Comparison of ENCODE assay signal across 14 mouse cellular contexts in the genomic region with DNA sequence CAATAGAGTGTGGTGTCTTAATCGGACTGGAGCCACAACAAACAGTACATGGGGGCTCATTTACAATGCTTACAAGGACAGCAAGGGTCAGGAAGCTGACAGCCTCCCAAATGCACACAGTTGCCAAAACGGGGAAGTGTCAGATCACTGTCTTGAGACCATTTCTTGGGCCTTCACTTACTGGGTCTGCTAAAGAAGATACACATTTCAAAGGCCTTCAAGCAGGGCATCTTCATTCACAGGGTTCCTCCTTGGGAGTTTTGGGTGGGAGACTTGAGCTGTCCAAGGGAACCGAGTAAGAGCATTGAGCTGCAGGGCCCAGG.
DNase-seq lines count a peak whose midpoint lies in the region; ATAC-seq and TF ChIP-seq lines count a peak whose summit lies in the region.
"Had no signal": no experiment of that assay in that cellular context is flagged by ENCODE, and none has a peak within 500 bp of the region (broad histone marks: within the 10 kb centered on the region; RNA-seq: fewer than 3 reads in every experiment).

No protein-coding gene starts in this region.

- H3K27ac ChIP-seq in gastrocnemius, adult 2 months: peak overlapping the region; percentile 70
- peak overlapping the region; percentile 69 for H3K27ac ChIP-seq in kidney, embryonic 15.5 days
- peak overlapping the region; percentile 31 for H3K27ac ChIP-seq in brown adipose tissue, adult 24 weeks (replicated peaks; ENCODE audit: low read depth, low read length)
- H3K27ac ChIP-seq in limb, embryonic 11.5 days (replicated peaks; ENCODE audit: low read depth, low read length): peak overlapping the region; percentile 75
- H3K27ac ChIP-seq in hindbrain, embryonic 11.5 days (ENCODE audit: low read depth, low read length): no peak overlapping the region
- H3K27ac ChIP-seq: liver, embryonic 15.5 days had no signal

- no peak overlapping the region for H3K4me2 ChIP-seq in kidney, embryonic 15.5 days
- no peak overlapping the region; the same call in 1 of the 2 replicates for H3K4me2 ChIP-seq in limb, embryonic 11.5 days (ENCODE audit: low read depth, severe bottlenecking)
- no peak overlapping the region for H3K4me2 ChIP-seq in hindbrain, embryonic 11.5 days (replicated peaks; ENCODE audit: low read depth, low read length)
- H3K4me2 ChIP-seq: liver, embryonic 15.5 days had no signal

- no peak for TF ChIP-seq CTCF in gastrocnemius, adult 2 months (IDR thresholded peaks at IDR 0.05)

- peak overlapping the region; percentile 50 for H3K4me3 ChIP-seq in gastrocnemius, adult 2 months
- no peak overlapping the region for H3K4me3 ChIP-seq in kidney, embryonic 15.5 days (replicated peaks)
- H3K4me3 ChIP-seq in brown adipose tissue, adult 24 weeks (ENCODE audit: insufficient read depth, low read depth, low read length): no peak overlapping the region
- H3K4me3 ChIP-seq in limb, embryonic 11.5 days (ENCODE audit: low read depth, low read length): no peak overlapping the region
- H3K4me3 ChIP-seq in hindbrain, embryonic 11.5 days (ENCODE audit: low read depth, low read length): no peak overlapping the region
- H3K4me3 ChIP-seq: liver, embryonic 15.5 days had no signal

- no peak for ATAC-seq in kidney, embryonic 15.5 days (replicated peaks; ENCODE audit: low FRiP score)
- no peak for ATAC-seq in limb, embryonic 11.5 days (ENCODE audit: insufficient number of reproducible peaks, low FRiP score, low TSS enrichment, low read depth)
- ATAC-seq in hindbrain, embryonic 11.5 days (ENCODE audit: low FRiP score): no peak
- ATAC-seq: intestine, postnatal 0 days had no signal

- H3K27me3 ChIP-seq in kidney, embryonic 15.5 days: no peaks in the 10 kb centered on the region
- H3K27me3 ChIP-seq in limb, embryonic 11.5 days (ENCODE audit: control insufficient read depth, insufficient read depth, low read length): no peaks in the 10 kb centered on the region
- H3K27me3 ChIP-seq in hindbrain, embryonic 11.5 days (ENCODE audit: control insufficient read depth, insufficient read depth, low read length): no peaks in the 10 kb centered on the region
- H3K27me3 ChIP-seq: liver, embryonic 15.5 days had no signal

- DNase-seq in gastrocnemius, adult 2 months: no peak
- DNase-seq in gastrocnemius, postnatal 10 days: no peak
- DNase-seq in kidney, postnatal 4 days: no peak
- DNase-seq in limb, embryonic 11.5 days (ENCODE audit: low spot score): no peak
- no peak for DNase-seq in hindbrain, embryonic 11.5 days (ENCODE audit: low spot score)
- no peak for DNase-seq in right cerebral cortex, postnatal 10 days (ENCODE audit: low spot score in 2 of 2)
- DNase-seq: adrenal gland, adult 8-10 months; cerebellum, postnatal 25 days; heart, postnatal 10 days; thymus, postnatal 25 days had no signal

- intact Hi-C loops in gastrocnemius, adult 2 months (cut with DNase I): no loop called here

- H3K36me3 ChIP-seq in kidney, embryonic 15.5 days: no peaks in the 10 kb centered on the region
- H3K36me3 ChIP-seq in limb, embryonic 11.5 days (ENCODE audit: control insufficient read depth, insufficient read depth, low read length): no peaks in the 10 kb centered on the region
- no peaks in the 10 kb centered on the region for H3K36me3 ChIP-seq in hindbrain, embryonic 11.5 days (ENCODE audit: control insufficient read depth, insufficient read depth, low read length)
- H3K36me3 ChIP-seq: liver, embryonic 15.5 days had no signal

- H3K4me1 ChIP-seq in kidney, embryonic 15.5 days: peaks cover 81% of the 10 kb centered on the region
- peaks cover 56% of the 10 kb centered on the region for H3K4me1 ChIP-seq in brown adipose tissue, adult 24 weeks (ENCODE audit: control insufficient read depth, insufficient read depth, insufficient read length, low read length)
- peaks cover 53% of the 10 kb centered on the region for H3K4me1 ChIP-seq in limb, embryonic 11.5 days (ENCODE audit: control insufficient read depth, insufficient read depth, low read length)
- peaks cover 7% of the 10 kb centered on the region for H3K4me1 ChIP-seq in hindbrain, embryonic 11.5 days (replicated peaks; ENCODE audit: control insufficient read depth, insufficient read depth, low read length)

- H3K9me3 ChIP-seq in kidney, embryonic 15.5 days (replicated peaks): no peaks in the 10 kb centered on the region
- no peaks in the 10 kb centered on the region for H3K9me3 ChIP-seq in limb, embryonic 11.5 days (ENCODE audit: control insufficient read depth, low read length)
- no peaks in the 10 kb centered on the region for H3K9me3 ChIP-seq in hindbrain, embryonic 11.5 days (ENCODE audit: control insufficient read depth, low read length)
- H3K9me3 ChIP-seq: liver, embryonic 15.5 days had no signal

- 37% methylated on average over 3 of the region's 3 CpGs for WGBS in kidney, embryonic 15.5 days
- 19% methylated on average over 3 of the region's 3 CpGs for WGBS in limb, embryonic 11.5 days
- WGBS in hindbrain, embryonic 11.5 days: 48% methylated on average over 3 of the region's 3 CpGs

- no peak overlapping the region for H3K9ac ChIP-seq in kidney, embryonic 15.5 days
- no peak overlapping the region for H3K9ac ChIP-seq in limb, embryonic 11.5 days (ENCODE audit: low read length)
- no peak overlapping the region for H3K9ac ChIP-seq in hindbrain, embryonic 11.5 days (ENCODE audit: low read depth, low read length)
- H3K9ac ChIP-seq: liver, embryonic 15.5 days had no signal
